Mouse (Mus musculus): ENCODE measurements around the gene Dennd5a. TPM values are rescaled to one million over a fixed set of nuclear protein-coding genes. Genes with fewer than 3 reads are reported as not detected.

Gene Dennd5a
- polyA plus RNA-seq, 1 experiment from 2014 or later: 42.5 TPM

GRCm38 (mm10) chr7:109900921-109901320 lies 59.3 kb downstream of the Dennd5a start:
- Histone ChIP-seq H3K4me1 (replicated peaks) (no peaks in the 10 kb centered on the region), H3K9ac (no peak overlapping the region), H3K27ac (no peak overlapping the region), H3K36me3 (peaks cover 100% of the 10 kb centered on the region), H3K4me2 (no peak overlapping the region), H3K9me3 (no peaks in the 10 kb centered on the region), H3K4me3 (no peak overlapping the region), H3K27me3 (no peaks in the 10 kb centered on the region)
- 94% methylated on average over 9 of the region's 9 CpGs for WGBS
- no peak for ATAC-seq (ENCODE audit: low FRiP score)

GRCm38 (mm10) chr7:109898911-109899310 lies 61.4 kb downstream of the Dennd5a start:
- Histone ChIP-seq H3K4me3 (no peak overlapping the region), H3K4me1 (replicated peaks) (no peaks in the 10 kb centered on the region), H3K4me2 (no peak overlapping the region), H3K9ac (no peak overlapping the region), H3K27ac (no peak overlapping the region), H3K27me3 (no peaks in the 10 kb centered on the region), H3K36me3 (peaks cover 100% of the 10 kb centered on the region), H3K9me3 (no peaks in the 10 kb centered on the region)
- ATAC-seq (ENCODE audit: low FRiP score): no peak

GRCm38 (mm10) chr7:109892530-109892929 lies 67.7 kb downstream of the Dennd5a start:
- H3K27me3 ChIP-seq: no peaks in the 10 kb centered on the region
- no peak overlapping the region for H3K4me3 ChIP-seq
- no peaks in the 10 kb centered on the region for H3K9me3 ChIP-seq
- no peak overlapping the region for H3K9ac ChIP-seq
- peaks cover 82% of the 10 kb centered on the region for H3K36me3 ChIP-seq
- 39% methylated on average over 3 of the region's 3 CpGs for WGBS
- H3K4me1 ChIP-seq (replicated peaks): no peaks in the 10 kb centered on the region
- H3K4me2 ChIP-seq: no peak overlapping the region
- no peak overlapping the region for H3K27ac ChIP-seq
- ATAC-seq (ENCODE audit: low FRiP score): peak; percentile 73

- no peak overlapping the region for H3K9ac ChIP-seq
- H3K27ac ChIP-seq: no peak overlapping the region
- no peaks in the 10 kb centered on the region for H3K4me1 ChIP-seq (replicated peaks)
- H3K4me2 ChIP-seq: no peak overlapping the region
- no peak overlapping the region for H3K4me3 ChIP-seq
- H3K36me3 ChIP-seq: peaks cover 82% of the 10 kb centered on the region
- no peak for ATAC-seq (ENCODE audit: low FRiP score)
- no peaks in the 10 kb centered on the region for H3K9me3 ChIP-seq
- WGBS: 94% methylated on average over 4 of the region's 4 CpGs
- no peaks in the 10 kb centered on the region for H3K27me3 ChIP-seq
These were observed 68.5 kb downstream of the Dennd5a start for GRCm38 (mm10) chr7:109891786-109892185.

- Histone ChIP-seq H3K36me3 (peaks cover 71% of the 10 kb centered on the region), H3K27me3 (no peaks in the 10 kb centered on the region), H3K4me3 (no peak overlapping the region), H3K9ac (no peak overlapping the region), H3K4me2 (no peak overlapping the region), H3K9me3 (no peaks in the 10 kb centered on the region), H3K4me1 (replicated peaks) (no peaks in the 10 kb centered on the region), H3K27ac (no peak overlapping the region)
- WGBS: 95% methylated on average over 2 of the region's 2 CpGs
- ATAC-seq (ENCODE audit: low FRiP score): no peak
These were observed 70.0 kb downstream of the Dennd5a start for GRCm38 (mm10) chr7:109890256-109890655.

- H3K4me1 ChIP-seq (replicated peaks): no peaks in the 10 kb centered on the region
- no peak for ATAC-seq (ENCODE audit: low FRiP score)
These were observed 71.0 kb downstream of the Dennd5a start for GRCm38 (mm10) chr7:109889300-109889699.

GRCm38 (mm10) chr7:109886249-109886648 lies 74.0 kb downstream of the Dennd5a start:
- Histone ChIP-seq H3K4me1 (replicated peaks) (no peaks in the 10 kb centered on the region), H3K4me2 (no peak overlapping the region), H3K9ac (no peak overlapping the region), H3K9me3 (no peaks in the 10 kb centered on the region), H3K27me3 (no peaks in the 10 kb centered on the region), H3K4me3 (no peak overlapping the region), H3K27ac (no peak overlapping the region), H3K36me3 (peaks cover 41% of the 10 kb centered on the region)
- no peak for ATAC-seq (ENCODE audit: low FRiP score)
- WGBS: 94% methylated on average over 1 of the region's 1 CpGs

More at GRCm38 (mm10) chr7:109889300-109889699, 71.0 kb downstream of the Dennd5a start:
- Histone ChIP-seq H3K27me3 (no peaks in the 10 kb centered on the region), H3K27ac (no peak overlapping the region), H3K9me3 (no peaks in the 10 kb centered on the region), H3K9ac (no peak overlapping the region), H3K4me2 (no peak overlapping the region), H3K4me3 (no peak overlapping the region), H3K36me3 (peaks cover 61% of the 10 kb centered on the region)
- WGBS: 87% methylated on average over 5 of the region's 5 CpGs

GRCm38 (mm10) chr7:109882574-109882973 lies 77.7 kb downstream of the Dennd5a start:
- H3K27ac ChIP-seq: no peak overlapping the region
- H3K36me3 ChIP-seq: peaks cover 12% of the 10 kb centered on the region
- no peak overlapping the region for H3K4me3 ChIP-seq
- WGBS: 94% methylated on average over 2 of the region's 2 CpGs
- H3K9me3 ChIP-seq: no peaks in the 10 kb centered on the region
- no peak overlapping the region for H3K9ac ChIP-seq
- H3K4me2 ChIP-seq: no peak overlapping the region
- no peaks in the 10 kb centered on the region for H3K27me3 ChIP-seq
- no peak for ATAC-seq (ENCODE audit: low FRiP score)
- H3K4me1 ChIP-seq (replicated peaks): no peaks in the 10 kb centered on the region

GRCm38 (mm10) chr7:109881561-109882099 lies 78.6 kb downstream of the Dennd5a start:
- no peaks in the 10 kb centered on the region for H3K9me3 ChIP-seq
- ATAC-seq (ENCODE audit: low FRiP score): no peak
- H3K4me1 ChIP-seq (replicated peaks): no peaks in the 10 kb centered on the region
- H3K4me2 ChIP-seq: no peak overlapping the region
- peaks cover 3% of the 10 kb centered on the region for H3K36me3 ChIP-seq
- H3K9ac ChIP-seq: no peak overlapping the region
- H3K27ac ChIP-seq: no peak overlapping the region
- no peak overlapping the region for H3K4me3 ChIP-seq
- 62% methylated on average over 2 of the region's 2 CpGs for WGBS
- no peaks in the 10 kb centered on the region for H3K27me3 ChIP-seq

GRCm38 (mm10) chr7:109879158-109879557 lies 81.1 kb downstream of the Dennd5a start:
- H3K9me3 ChIP-seq: no peaks in the 10 kb centered on the region
- no peak for ATAC-seq (ENCODE audit: low FRiP score)
- no peaks in the 10 kb centered on the region for H3K27me3 ChIP-seq
- H3K9ac ChIP-seq: no peak overlapping the region
- 65% methylated on average over 12 of the region's 12 CpGs for WGBS
- no peak overlapping the region for H3K4me3 ChIP-seq
- no peak overlapping the region for H3K27ac ChIP-seq
- H3K36me3 ChIP-seq: no peaks in the 10 kb centered on the region
- H3K4me1 ChIP-seq (replicated peaks): peaks cover 5% of the 10 kb centered on the region
- no peak overlapping the region for H3K4me2 ChIP-seq

- no peak overlapping the region for H3K4me3 ChIP-seq
- H3K27me3 ChIP-seq: no peaks in the 10 kb centered on the region
- H3K4me2 ChIP-seq: no peak overlapping the region
- no peak overlapping the region for H3K9ac ChIP-seq
- no peaks in the 10 kb centered on the region for H3K36me3 ChIP-seq
- H3K27ac ChIP-seq: no peak overlapping the region
- H3K4me1 ChIP-seq (replicated peaks): peaks cover 5% of the 10 kb centered on the region
- 69% methylated on average over 8 of the region's 8 CpGs for WGBS
- no peak for ATAC-seq (ENCODE audit: low FRiP score)
- H3K9me3 ChIP-seq: no peaks in the 10 kb centered on the region
These were observed 84.2 kb downstream of the Dennd5a start for GRCm38 (mm10) chr7:109876085-109876484.

GRCm38 (mm10) chr7:109875598-109875997 lies 84.7 kb downstream of the Dennd5a start:
- Histone ChIP-seq H3K27me3 (no peaks in the 10 kb centered on the region), H3K9me3 (no peaks in the 10 kb centered on the region), H3K4me2 (no peak overlapping the region), H3K36me3 (no peaks in the 10 kb centered on the region), H3K4me1 (replicated peaks) (peaks cover 5% of the 10 kb centered on the region), H3K27ac (no peak overlapping the region), H3K9ac (no peak overlapping the region), H3K4me3 (no peak overlapping the region)
- WGBS: 59% methylated on average over 3 of the region's 3 CpGs
- no peak for ATAC-seq (ENCODE audit: low FRiP score)

GRCm38 (mm10) chr7:109875033-109875432 lies 85.2 kb downstream of the Dennd5a start:
- Histone ChIP-seq H3K4me1 (replicated peaks) (peaks cover 5% of the 10 kb centered on the region), H3K27ac (no peak overlapping the region), H3K4me3 (no peak overlapping the region), H3K27me3 (no peaks in the 10 kb centered on the region), H3K36me3 (no peaks in the 10 kb centered on the region), H3K9ac (no peak overlapping the region), H3K4me2 (no peak overlapping the region), H3K9me3 (no peaks in the 10 kb centered on the region)
- peak; percentile 57 for ATAC-seq (ENCODE audit: low FRiP score)

Data from hindbrain, embryonic 13.5 days (tissue).